Mouse (Mus musculus): Measurements from ENCODE around the gene Gm6309.
"Not testable (repeated sequence)": the region's sequence is repeated elsewhere in the genome, so short reads cannot be mapped to it uniquely, and the experiment has no call there.

The Gm6309 gene

DNA sequence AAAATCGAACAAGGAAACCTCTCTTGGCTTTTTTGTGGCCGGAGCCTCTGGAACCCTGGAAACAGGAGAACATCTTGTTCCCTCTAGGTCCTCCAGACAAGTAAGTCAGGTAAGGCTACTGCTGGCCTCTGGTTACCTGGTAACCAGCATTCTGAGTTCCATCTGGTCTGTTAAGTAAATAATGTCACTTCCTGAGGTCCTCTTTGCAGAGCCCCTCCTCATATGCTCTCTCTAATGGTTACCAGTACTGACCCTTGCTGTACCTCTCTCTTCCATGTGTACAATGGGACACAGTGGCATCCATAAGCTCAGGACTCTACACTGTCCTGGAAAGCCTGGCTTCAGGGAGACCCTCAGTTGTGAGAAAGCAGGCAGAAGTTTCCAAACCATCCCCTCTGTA lies at the start of gene Gm6309:
Gene Gm6309 (minus strand): TSS at position 101 of the 400 bp plus-strand sequence.
- DNase-seq: not testable (repeated sequence)

GRCm38 (mm10) chr5:146205537-146205936 lies 35.0 kb upstream of the Gm6309 start:
- DNase-seq: peak; percentile 73 to 93

GRCm38 (mm10) chr5:146203921-146204320 lies 33.4 kb upstream of the Gm6309 start:
- peak; percentile 21 to 37 for DNase-seq

DNA sequence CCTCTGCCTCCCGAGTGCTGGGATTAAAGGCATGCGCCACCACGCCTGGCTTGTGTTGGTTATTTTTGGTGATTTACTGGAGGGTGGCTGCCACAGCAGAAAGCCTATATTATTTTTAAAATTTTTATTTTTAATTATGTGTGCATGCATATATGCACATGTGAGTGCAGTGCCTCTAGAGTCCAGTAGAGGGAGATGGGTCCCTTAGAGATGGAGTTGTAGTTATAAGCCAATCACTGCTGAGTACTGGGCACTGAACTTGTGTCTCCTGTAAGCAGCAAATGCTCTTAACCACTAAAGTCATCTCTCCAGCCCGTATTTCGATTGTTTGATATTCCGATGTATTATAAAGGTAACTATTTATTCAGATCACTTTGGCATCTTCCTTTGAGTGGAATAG lies 30.1 kb upstream of the Gm6309 start:
- no peak for DNase-seq

DNA sequence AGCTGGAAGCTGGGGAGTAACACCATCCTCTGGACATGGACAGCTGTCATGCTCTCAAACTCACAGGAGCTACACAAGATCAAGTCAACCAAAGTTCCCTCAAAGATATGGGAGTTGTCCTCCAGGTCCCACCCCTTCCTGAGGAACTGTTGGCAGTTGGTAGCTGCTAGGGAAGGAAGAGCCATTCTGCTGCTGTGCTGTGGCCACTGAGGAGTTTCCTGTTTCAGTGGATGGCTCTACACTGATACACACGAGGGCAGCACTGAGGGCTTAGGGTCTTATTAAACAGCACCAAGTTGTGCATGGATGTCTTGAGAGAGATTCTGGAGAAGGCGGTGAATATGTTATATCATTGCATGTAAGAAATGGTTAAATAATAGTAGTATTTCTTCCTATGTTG lies 29.0 kb upstream of the Gm6309 start:
- DNase-seq: no peak

DNA sequence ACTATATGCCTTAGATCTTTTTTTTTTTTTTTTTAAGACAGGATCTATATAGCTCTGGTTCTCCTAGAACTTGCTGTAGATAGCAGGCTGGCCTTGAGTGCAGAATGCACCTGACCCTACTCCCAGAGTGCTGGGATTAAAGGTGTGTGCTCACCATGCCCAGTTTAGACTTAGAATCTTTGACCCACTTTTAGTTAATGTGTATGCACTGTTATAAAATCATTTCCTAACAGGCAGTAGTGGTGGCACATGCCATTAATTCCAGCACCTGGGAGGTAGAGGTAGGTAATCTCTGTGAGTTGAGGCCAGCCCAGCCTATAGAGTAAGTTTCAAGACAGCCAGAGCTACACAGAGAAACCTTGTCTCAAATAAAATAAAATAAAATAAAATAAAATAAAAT lies 28.6 kb upstream of the Gm6309 start:
- peak; percentile 50 to 82 for DNase-seq

- DNase-seq: no peak
Observed at GRCm38 (mm10) chr5:146193360-146193759, 22.8 kb upstream of the Gm6309 start.

- DNase-seq: peak in 1 of 2 experiments; percentile 21
Observed at GRCm38 (mm10) chr5:146190501-146191269, 20.2 kb upstream of the Gm6309 start.

DNA sequence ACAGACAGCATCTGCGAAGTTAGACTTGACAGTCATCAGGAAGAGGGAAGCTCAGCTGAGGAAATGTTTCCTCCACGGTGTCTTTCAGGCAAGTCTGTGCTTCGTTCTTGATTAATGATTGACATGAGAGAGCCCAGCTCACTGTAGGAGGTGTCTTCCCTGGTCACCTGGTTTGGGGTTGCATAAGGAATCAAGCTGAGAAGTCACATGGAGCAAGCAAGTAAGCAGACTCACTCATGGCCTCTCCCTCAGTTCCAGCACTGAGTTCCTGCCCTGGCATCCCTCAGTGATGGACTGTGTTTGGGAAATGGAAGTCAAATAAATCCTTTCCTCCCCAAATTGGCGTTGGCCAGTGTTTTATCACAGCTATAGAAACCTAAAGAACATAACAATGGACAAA lies 19.6 kb upstream of the Gm6309 start:
- peak; percentile 50 to 73 for DNase-seq

- peak; percentile 19 to 55 for DNase-seq
Observed at GRCm38 (mm10) chr5:146188712-146189111, 18.2 kb upstream of the Gm6309 start.

DNA sequence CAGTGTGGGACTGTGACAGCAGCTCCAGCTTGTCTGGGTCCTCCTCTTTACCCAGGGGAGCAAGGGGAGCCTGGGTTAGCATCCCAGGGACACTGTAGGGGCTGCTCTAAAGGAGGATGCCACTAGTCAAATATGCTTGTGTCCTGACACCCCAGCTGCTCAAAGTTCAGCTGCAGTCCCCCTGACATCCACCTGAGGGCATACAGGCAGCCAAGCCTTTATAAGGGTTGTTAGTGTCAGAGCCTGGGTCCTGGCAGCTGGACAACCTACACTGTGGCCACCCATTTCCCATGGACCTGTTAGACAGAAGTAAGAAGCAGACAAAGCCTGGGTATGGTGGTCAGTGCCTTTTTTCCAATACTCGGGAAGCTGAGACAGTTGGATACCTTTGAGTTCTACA lies 17.6 kb upstream of the Gm6309 start:
- DNase-seq: peak; percentile 40 to 59

DNA sequence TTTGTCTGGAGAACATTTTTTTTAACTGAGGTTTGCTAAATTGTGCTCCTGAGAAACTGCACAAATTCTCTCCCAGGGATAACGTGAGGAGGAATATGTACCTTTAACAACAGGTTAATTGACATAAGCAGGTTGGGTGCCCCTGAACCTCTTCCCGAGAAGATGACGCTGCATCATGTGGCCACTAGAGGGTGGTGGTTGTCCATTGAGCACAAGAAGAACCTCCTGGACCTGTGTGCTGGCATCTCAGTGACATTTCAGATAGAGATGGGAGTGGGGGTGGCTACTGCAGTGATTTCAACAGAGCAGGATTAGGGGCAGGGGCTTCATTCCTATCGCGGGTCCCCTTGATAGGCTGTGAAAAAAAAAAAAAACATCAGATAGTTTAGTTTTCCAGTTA lies 16.9 kb upstream of the Gm6309 start:
- DNase-seq: peak; percentile 78 to 83

GRCm38 (mm10) chr5:146185204-146185603 lies 14.7 kb upstream of the Gm6309 start, which contains the start of gene 1700001J03Rik:
Gene 1700001J03Rik (minus strand): TSS chr5:146185304.
- not testable (repeated sequence) for DNase-seq

DNA sequence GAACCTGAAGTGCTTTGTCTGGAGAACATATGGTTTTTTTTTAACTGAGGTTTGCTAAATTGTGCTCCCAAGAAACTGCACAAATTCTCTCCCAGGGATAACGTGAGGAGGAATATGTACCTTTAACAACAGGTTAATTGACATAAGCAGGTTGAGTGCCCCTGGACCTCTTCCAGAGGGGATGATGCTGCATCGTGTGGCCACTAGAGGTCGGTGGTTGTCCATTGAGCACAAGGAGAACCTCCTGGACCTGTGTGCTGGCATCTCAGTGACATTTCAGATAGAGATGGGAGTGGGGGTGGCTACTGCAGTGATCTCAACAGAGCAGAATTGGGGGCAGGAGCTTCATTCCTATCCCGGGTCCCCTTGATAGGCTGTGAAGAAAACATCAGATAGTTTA lies 2.2 kb upstream of the Gm6309 start:
- DNase-seq: peak; percentile 57 to 79

GRCm38 (mm10) chr5:146160439-146160838 lies 10.1 kb downstream of the Gm6309 start, which contains the start of gene Gm5565:
Gene Gm5565 (minus strand): TSS chr5:146160539.
- DNase-seq: not testable (repeated sequence)

DNA sequence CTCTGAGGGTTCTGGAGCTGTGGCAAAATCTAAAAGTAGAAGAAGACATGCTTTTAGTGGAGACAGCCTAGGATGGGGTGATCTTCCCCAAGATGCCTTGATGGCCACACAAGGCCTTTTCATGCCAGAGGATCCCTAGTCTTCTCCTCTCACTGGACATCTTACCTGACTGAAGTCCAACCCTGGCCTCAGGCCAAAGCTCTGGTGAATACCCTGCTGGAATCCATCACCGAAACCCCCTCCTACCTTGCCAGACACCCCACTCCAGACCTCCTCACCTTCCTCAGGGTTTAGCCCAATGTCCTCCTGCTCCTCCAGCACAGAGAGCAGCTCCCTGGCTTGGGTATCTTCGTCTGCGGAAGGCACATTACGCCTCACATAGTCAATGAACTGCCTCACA lies 12.2 kb downstream of the Gm6309 start:
- not testable (repeated sequence) for DNase-seq

GRCm38 (mm10) chr5:146150454-146150853 lies 20.1 kb downstream of the Gm6309 start:
- no peak for DNase-seq

GRCm38 (mm10) chr5:146147903-146148302 lies 22.6 kb downstream of the Gm6309 start:
- DNase-seq: peak in 1 of 2 experiments; percentile 6
